Mouse (Mus musculus): Measurements from ENCODE around the gene Rnf169. TPM values are rescaled to one million over a fixed set of nuclear protein-coding genes. Genes with fewer than 3 reads are reported as not detected.
"Not testable (repeated sequence)": the region's sequence is repeated elsewhere in the genome, so short reads cannot be mapped to it uniquely, and the experiment has no call there.

Gene Rnf169
- polyA plus RNA-seq, 1 experiment from 2014 or later, result 2.9 TPM

- not testable (repeated sequence) for H3K9me3 ChIP-seq (replicated peaks; ENCODE audit: control insufficient read depth, low read length); H3K4me2 ChIP-seq (ENCODE audit: low read depth, low read length); H3K9ac ChIP-seq (ENCODE audit: low read length); H3K36me3 ChIP-seq (ENCODE audit: control insufficient read depth, insufficient read depth); H3K27me3 ChIP-seq (ENCODE audit: control insufficient read depth, insufficient read depth, low read length); H3K27ac ChIP-seq (ENCODE audit: low read length); ATAC-seq (replicated peaks; ENCODE audit: extremely low read depth, insufficient read depth, low FRiP score); H3K4me3 ChIP-seq (ENCODE audit: low read length)
- WGBS, result 87% methylated on average over 3 of the region's 3 CpGs
- H3K4me1 ChIP-seq (ENCODE audit: control insufficient read depth, insufficient read depth, low read length), result peaks cover 13% of the 10 kb centered on the region
These were observed 7.3 kb downstream of the Rnf169 start for GRCm38 (mm10) chr7:99972912-99973311.

GRCm38 (mm10) chr7:99971926-99972325 lies 8.3 kb downstream of the Rnf169 start:
- Histone ChIP-seq H3K4me3 (ENCODE audit: low read length) (no peak overlapping the region), H3K4me1 (ENCODE audit: control insufficient read depth, insufficient read depth, low read length) (peaks cover 13% of the 10 kb centered on the region), H3K27ac (ENCODE audit: low read length) (no peak overlapping the region), H3K27me3 (ENCODE audit: control insufficient read depth, insufficient read depth, low read length) (no peaks in the 10 kb centered on the region), H3K9me3 (replicated peaks; ENCODE audit: control insufficient read depth, low read length) (no peaks in the 10 kb centered on the region), H3K9ac (ENCODE audit: low read length) (no peak overlapping the region), H3K36me3 (ENCODE audit: control insufficient read depth, insufficient read depth) (no peaks in the 10 kb centered on the region), H3K4me2 (ENCODE audit: low read depth, low read length) (no peak overlapping the region)
- no peak for ATAC-seq (replicated peaks; ENCODE audit: extremely low read depth, insufficient read depth, low FRiP score)
- 83% methylated on average over 2 of the region's 2 CpGs for WGBS

GRCm38 (mm10) chr7:99969151-99969550 lies 11.1 kb downstream of the Rnf169 start:
- Histone ChIP-seq H3K9me3 (replicated peaks; ENCODE audit: control insufficient read depth, low read length) (no peaks in the 10 kb centered on the region), H3K4me2 (ENCODE audit: low read depth, low read length) (no peak overlapping the region), H3K27me3 (ENCODE audit: control insufficient read depth, insufficient read depth, low read length) (no peaks in the 10 kb centered on the region), H3K36me3 (ENCODE audit: control insufficient read depth, insufficient read depth) (no peaks in the 10 kb centered on the region), H3K4me3 (ENCODE audit: low read length) (no peak overlapping the region), H3K27ac (ENCODE audit: low read length) (no peak overlapping the region), H3K4me1 (ENCODE audit: control insufficient read depth, insufficient read depth, low read length) (peaks cover 25% of the 10 kb centered on the region), H3K9ac (ENCODE audit: low read length) (no peak overlapping the region)
- WGBS, result 77% methylated on average over 4 of the region's 4 CpGs
- no peak for ATAC-seq (replicated peaks; ENCODE audit: extremely low read depth, insufficient read depth, low FRiP score)

GRCm38 (mm10) chr7:99966011-99966721 lies 14.1 kb downstream of the Rnf169 start:
- WGBS, result 60% methylated on average over 9 of the region's 9 CpGs
- H3K27me3 ChIP-seq (ENCODE audit: control insufficient read depth, insufficient read depth, low read length), result no peaks in the 10 kb centered on the region
- no peak overlapping the region for H3K4me3 ChIP-seq (ENCODE audit: low read length)
- no peaks in the 10 kb centered on the region for H3K9me3 ChIP-seq (replicated peaks; ENCODE audit: control insufficient read depth, low read length)
- ATAC-seq (replicated peaks; ENCODE audit: extremely low read depth, insufficient read depth, low FRiP score), result no peak
- peaks cover 38% of the 10 kb centered on the region for H3K4me1 ChIP-seq (ENCODE audit: control insufficient read depth, insufficient read depth, low read length)
- no peaks in the 10 kb centered on the region for H3K36me3 ChIP-seq (ENCODE audit: control insufficient read depth, insufficient read depth)
- H3K9ac ChIP-seq (ENCODE audit: low read length), result no peak overlapping the region
- no peak overlapping the region for H3K4me2 ChIP-seq (ENCODE audit: low read depth, low read length)
- H3K27ac ChIP-seq (ENCODE audit: low read length), result peak overlapping the region; percentile 30

GRCm38 (mm10) chr7:99965020-99965841 lies 15.0 kb downstream of the Rnf169 start:
- no peaks in the 10 kb centered on the region for H3K9me3 ChIP-seq (replicated peaks; ENCODE audit: control insufficient read depth, low read length)
- H3K36me3 ChIP-seq (ENCODE audit: control insufficient read depth, insufficient read depth), result no peaks in the 10 kb centered on the region
- H3K4me2 ChIP-seq (ENCODE audit: low read depth, low read length), result peak overlapping the region; percentile 5; the same call in 1 of the 2 replicates
- peaks cover 37% of the 10 kb centered on the region for H3K4me1 ChIP-seq (ENCODE audit: control insufficient read depth, insufficient read depth, low read length)
- no peaks in the 10 kb centered on the region for H3K27me3 ChIP-seq (ENCODE audit: control insufficient read depth, insufficient read depth, low read length)
- ATAC-seq (replicated peaks; ENCODE audit: extremely low read depth, insufficient read depth, low FRiP score), result peak; percentile 52; the same call in 1 of the 2 replicates
- WGBS, result 37% methylated on average over 9 of the region's 9 CpGs
- no peak overlapping the region for H3K9ac ChIP-seq (ENCODE audit: low read length)
- H3K4me3 ChIP-seq (ENCODE audit: low read length), result no peak overlapping the region
- peak overlapping the region; percentile 38; the same call in 1 of the 2 replicates for H3K27ac ChIP-seq (ENCODE audit: low read length)

- Histone ChIP-seq H3K4me3 (ENCODE audit: low read length) (no peak overlapping the region), H3K9ac (ENCODE audit: low read length) (no peak overlapping the region), H3K36me3 (ENCODE audit: control insufficient read depth, insufficient read depth) (no peaks in the 10 kb centered on the region), H3K4me1 (ENCODE audit: control insufficient read depth, insufficient read depth, low read length) (peaks cover 37% of the 10 kb centered on the region), H3K4me2 (ENCODE audit: low read depth, low read length) (no peak overlapping the region), H3K27me3 (ENCODE audit: control insufficient read depth, insufficient read depth, low read length) (no peaks in the 10 kb centered on the region), H3K27ac (ENCODE audit: low read length) (0 out of 2 replicates have a peak overlapping the region, but pooled peaks have one; percentile 14), H3K9me3 (replicated peaks; ENCODE audit: control insufficient read depth, low read length) (no peaks in the 10 kb centered on the region)
- ATAC-seq (replicated peaks; ENCODE audit: extremely low read depth, insufficient read depth, low FRiP score), result no peak
- 72% methylated on average over 3 of the region's 3 CpGs for WGBS
These were observed 16.9 kb downstream of the Rnf169 start for GRCm38 (mm10) chr7:99963237-99963860.

- H3K27me3 ChIP-seq (ENCODE audit: control insufficient read depth, insufficient read depth, low read length), result no peaks in the 10 kb centered on the region
- no peak for ATAC-seq (replicated peaks; ENCODE audit: extremely low read depth, insufficient read depth, low FRiP score)
- H3K4me2 ChIP-seq (ENCODE audit: low read depth, low read length), result no peak overlapping the region
- peaks cover 37% of the 10 kb centered on the region for H3K4me1 ChIP-seq (ENCODE audit: control insufficient read depth, insufficient read depth, low read length)
- peak overlapping the region; percentile 28 for H3K27ac ChIP-seq (ENCODE audit: low read length)
- no peak overlapping the region for H3K4me3 ChIP-seq (ENCODE audit: low read length)
- H3K9me3 ChIP-seq (replicated peaks; ENCODE audit: control insufficient read depth, low read length), result no peaks in the 10 kb centered on the region
- no peaks in the 10 kb centered on the region for H3K36me3 ChIP-seq (ENCODE audit: control insufficient read depth, insufficient read depth)
- H3K9ac ChIP-seq (ENCODE audit: low read length), result no peak overlapping the region
- WGBS, result 48% methylated on average over 8 of the region's 8 CpGs
These were observed 17.6 kb downstream of the Rnf169 start for GRCm38 (mm10) chr7:99962536-99963236.

- no peak for ATAC-seq (replicated peaks; ENCODE audit: extremely low read depth, insufficient read depth, low FRiP score)
- 82% methylated on average over 2 of the region's 2 CpGs for WGBS
- H3K36me3 ChIP-seq (ENCODE audit: control insufficient read depth, insufficient read depth), result no peaks in the 10 kb centered on the region
These were observed 18.7 kb downstream of the Rnf169 start for GRCm38 (mm10) chr7:99961518-99961917.

More at GRCm38 (mm10) chr7:99961518-99961917, 18.7 kb downstream of the Rnf169 start:
- Histone ChIP-seq H3K4me2 (ENCODE audit: low read depth, low read length) (no peak overlapping the region), H3K9me3 (replicated peaks; ENCODE audit: control insufficient read depth, low read length) (no peaks in the 10 kb centered on the region), H3K4me3 (ENCODE audit: low read length) (no peak overlapping the region), H3K27ac (ENCODE audit: low read length) (no peak overlapping the region), H3K27me3 (ENCODE audit: control insufficient read depth, insufficient read depth, low read length) (no peaks in the 10 kb centered on the region), H3K4me1 (ENCODE audit: control insufficient read depth, insufficient read depth, low read length) (peaks cover 34% of the 10 kb centered on the region), H3K9ac (ENCODE audit: low read length) (no peak overlapping the region)
